Mouse (Mus musculus) ES-CJ7 (cell line): ENCODE measurements around the gene Scel.

ENCODE experiments used
- DNase-seq: peaks from one replicate; pipeline ENCODE4 v3.0.0; 2011; ENCODE audit warnings: low read depth, low spot score

Scel gene

GRCm38 (mm10) chr14:103513473-103513811, 300 bp downstream of the Scel start:
- DNase-seq: no peak

DNA sequence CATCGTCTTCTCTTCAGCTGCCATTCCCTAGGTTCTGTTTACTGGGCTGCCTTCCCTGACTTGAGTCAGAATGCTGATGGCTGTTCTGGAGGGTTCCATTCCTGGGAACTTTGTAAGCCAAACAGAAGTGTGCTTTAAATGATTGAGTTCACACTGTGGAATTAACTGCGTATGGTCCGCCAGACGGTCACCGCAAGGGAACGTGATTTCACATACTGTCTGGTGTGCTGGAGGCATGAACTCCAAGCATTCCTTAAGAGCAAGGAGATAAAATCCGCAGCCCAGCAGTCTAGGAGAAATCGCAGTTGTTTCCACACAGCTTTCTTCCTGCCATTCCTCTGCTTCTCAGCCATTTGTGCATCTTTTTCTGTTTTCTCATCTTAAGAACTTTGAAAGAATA, 2.3 kb downstream of the Scel start:
- no peak for DNase-seq

- no peak for DNase-seq
These were observed 13.1 kb downstream of the Scel start for GRCm38 (mm10) chr14:103526286-103526685.

GRCm38 (mm10) chr14:103529733-103530367, 16.7 kb downstream of the Scel start:
- no peak for DNase-seq

GRCm38 (mm10) chr14:103531722-103532341, 18.7 kb downstream of the Scel start:
- no peak for DNase-seq

DNA sequence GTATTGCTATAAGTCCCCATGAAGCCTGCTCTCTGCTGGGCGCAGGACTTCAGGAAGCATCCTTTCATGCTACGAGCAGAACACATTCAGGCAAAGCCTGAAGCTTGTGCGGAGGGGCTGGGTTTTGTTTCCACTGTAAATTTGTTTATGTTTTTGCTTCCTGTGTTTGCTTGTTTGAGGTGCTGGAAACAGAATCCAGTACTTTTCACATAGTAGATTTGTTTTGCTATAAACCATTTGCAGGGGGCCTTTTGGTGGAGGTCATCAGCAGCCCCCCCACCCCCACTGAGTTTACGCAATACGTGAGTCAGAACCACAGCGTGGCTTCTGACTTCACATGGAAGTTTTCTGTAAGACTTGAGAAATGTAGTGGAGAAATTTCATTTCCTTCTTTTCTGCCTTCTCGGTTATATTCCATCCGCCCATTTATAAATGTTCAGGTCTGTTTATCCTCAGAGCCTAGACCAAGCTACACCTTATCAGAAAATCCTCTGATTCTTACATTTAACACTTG, 22.4 kb downstream of the Scel start:
- DNase-seq: no peak

DNA sequence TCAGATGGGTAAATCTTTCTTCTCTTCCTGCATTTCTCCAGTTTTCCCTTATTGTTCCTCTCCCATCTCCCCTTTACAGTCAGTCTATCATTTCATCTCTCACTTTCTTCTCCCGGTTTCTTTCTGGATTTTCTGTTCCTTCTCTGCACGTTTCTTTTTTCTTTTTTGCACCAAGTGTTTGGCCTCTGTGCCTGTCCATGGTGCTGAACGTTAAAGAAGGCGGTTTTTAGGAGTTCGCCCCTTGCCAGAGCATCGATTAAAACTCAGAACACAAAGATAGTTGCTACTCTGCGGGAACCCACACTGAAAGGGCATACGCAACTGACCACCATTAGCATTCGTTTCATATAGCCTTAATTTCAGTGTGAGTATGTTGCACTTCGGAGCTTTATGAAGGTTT, 23.2 kb downstream of the Scel start:
- peak; percentile 24 for DNase-seq

DNA sequence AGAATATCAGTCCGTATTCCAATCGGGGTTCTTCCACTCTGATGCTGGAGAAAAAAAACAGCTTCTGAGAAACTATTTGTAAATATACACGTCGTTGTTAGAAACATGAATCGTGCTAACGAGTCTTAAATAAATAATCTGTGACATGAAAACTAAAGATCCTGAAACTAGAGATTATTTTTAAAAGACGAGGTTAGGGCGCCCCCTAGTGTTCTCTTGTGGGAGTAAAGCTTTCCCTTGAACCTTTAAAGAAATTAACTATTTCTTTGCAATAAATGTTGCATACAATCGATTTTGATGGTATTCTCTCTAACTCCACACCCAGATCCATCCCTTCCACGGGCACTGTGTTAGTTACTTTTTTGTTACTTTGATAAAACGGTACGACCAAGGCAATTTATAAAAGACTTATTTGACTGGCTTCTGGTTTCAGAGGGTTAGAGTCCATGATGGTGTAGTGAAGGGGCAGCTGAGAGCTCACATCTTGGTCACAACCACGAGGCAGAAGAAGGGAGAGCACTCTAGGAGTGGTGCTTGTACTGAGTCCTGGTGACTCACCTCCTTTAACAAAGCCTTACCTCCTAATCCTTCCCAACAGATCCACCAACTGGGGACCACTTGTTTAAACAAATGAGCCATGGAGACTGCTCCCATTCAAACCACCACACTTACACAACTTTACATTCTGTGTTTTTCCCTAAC, 24.4 kb downstream of the Scel start:
- no peak for DNase-seq

- DNase-seq: peak; percentile 90
These were observed 26.7 kb downstream of the Scel start for GRCm38 (mm10) chr14:103539796-103540195.

DNA sequence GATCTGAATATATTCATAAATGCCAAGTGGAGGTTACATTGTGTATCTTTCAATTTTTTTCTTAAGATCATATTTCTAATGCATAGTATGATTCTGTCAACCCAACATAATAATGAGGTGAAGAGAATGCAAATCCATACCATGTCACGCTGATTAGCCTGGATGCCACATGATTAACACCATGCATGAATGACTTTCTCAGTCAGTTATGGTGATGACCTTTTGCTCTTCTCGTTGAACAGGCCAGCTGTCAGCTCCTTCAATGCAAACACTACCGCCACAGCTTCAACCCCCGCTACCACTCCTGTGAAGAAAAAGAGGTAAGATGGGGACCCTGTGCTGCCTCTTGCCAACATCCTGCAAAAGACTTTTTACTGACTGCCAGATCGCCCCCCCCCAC, 28.5 kb downstream of the Scel start:
- no peak for DNase-seq

DNA sequence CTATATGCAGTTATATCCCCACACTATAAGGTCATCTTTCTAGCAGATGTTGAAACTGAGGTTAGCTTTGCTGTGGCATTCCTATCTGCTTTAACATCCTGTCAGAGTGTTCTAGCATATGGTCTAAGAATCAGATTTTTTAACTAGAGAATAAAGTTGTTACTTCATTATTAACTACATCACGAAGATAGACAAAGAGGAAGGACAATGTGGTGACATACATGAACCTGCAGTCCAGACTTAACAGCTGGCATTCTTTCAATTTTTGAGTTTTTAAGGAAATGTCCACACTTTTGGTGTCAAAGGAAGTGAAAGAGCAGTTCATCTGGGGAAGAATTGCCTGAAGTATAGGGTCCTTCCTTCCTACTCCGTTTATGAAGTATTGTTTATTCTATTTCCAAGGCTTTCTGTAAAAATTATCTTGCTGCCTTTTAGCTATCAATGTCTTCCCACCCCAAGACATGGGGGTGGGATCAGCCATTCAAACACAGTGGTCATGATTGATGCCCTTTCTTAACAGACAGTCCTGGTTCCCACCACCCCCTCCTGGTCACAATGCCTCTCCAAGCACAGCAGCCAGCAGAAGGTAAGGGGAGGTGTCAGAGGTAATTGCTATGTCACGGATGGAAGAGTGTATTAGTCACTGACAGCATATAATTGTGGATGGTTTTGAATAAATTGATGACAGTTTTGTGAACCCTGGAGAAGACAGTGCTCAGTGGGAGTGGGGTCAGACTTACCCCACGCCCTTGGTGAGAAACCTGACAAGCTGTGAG, 30.4 kb downstream of the Scel start:
- no peak for DNase-seq

- no peak for DNase-seq
These were observed 32.6 kb downstream of the Scel start for GRCm38 (mm10) chr14:103545734-103546133.

DNA sequence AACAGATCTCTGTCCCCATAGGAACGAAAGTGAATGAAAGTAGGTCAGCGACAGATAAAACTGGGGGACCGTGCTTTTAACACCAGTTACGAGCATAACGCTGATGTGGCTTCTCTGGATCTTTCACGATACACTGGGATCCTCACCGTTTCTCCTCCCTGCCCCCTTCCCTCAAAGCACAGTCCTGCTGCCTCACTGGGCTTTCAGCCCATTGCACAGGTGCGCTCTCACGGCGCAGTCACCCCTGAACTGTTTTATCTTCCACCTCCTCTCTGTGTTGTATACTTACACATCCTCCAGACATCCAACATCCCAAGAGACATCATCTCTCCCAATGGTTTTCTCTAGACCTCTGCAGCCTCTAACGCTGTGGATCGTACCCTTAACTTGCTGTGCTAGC, 33.1 kb downstream of the Scel start:
- no peak for DNase-seq

DNA sequence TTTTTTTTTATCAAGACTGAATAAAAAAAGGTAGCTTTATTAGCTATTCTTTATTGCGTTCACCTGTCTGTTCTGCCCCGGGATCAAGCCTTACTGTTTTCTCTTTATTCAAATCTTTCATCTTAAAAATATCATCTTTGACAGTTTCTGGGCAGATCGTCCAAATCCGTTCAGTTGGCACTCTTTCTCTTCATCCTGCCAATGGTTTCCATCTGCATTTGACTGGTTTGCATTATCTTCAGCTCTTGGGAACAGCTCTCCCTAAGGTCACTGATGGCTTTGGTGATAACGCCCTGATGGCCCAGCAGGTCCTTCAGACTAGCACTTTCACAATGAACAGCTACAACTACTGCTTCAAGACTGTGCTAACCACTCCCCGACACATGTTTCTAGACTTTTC, 35.1 kb downstream of the Scel start:
- DNase-seq: no peak

DNA sequence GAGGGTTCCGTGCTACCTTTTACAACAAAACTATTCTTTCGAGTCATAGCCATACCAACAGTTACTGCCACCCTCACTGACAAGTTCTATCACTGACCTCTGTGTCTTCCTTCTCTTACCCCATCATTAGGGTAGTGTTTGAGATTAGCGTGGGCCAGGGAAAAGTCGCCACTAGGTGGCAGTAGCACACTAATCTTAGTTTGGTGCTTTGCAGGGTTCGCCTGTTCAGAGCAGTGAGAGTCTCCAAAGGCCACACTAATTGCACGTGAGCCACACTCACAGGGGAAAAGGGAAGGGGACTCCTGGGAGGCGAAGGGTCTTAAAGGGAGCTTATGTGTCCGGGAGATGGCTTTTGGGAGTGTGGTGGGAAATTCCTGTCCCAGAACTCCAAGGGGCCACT, 37.3 kb downstream of the Scel start:
- peak; percentile 82 for DNase-seq

DNA sequence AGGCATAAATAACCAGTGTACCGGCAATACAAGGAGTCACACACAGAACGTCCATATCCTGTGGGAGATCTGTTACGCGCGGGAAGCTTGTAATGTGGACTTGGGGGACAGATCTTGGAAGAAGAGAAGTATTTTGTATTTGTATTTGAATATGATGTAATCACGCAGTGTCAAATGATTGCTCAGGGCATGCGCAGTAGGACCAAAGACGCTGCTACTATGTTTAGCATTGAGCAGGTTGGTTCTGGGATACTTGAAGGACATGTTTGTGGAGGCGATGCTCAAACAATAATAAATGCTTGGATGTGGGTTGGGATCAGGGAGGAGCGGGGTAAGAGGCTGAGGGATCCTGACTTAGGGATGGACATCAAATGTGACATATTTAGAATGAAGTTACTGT, 37.8 kb downstream of the Scel start:
- DNase-seq: no peak

- DNase-seq: no peak
These were observed 38.8 kb downstream of the Scel start for GRCm38 (mm10) chr14:103551921-103552320.

GRCm38 (mm10) chr14:103552379-103552778, 39.2 kb downstream of the Scel start:
- no peak for DNase-seq

DNA sequence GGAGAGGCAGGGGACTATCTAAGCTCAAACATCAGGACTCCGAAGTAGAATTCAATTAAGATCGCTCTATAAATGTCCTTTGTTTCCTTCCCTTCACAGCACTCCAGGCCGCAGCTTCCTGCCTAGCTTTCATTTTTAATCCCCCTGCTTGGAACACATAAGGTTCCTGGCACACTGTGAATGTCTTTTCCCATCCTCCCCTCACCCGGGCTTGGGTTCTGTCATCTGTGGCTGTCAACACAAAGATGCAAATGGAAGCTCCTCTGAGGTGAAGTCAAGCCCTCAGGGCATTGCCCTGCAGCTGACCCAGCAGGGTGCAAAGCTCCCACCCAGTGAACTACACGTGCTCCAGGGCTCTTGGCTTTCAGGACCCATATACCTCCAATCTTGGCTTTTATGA, 43.5 kb downstream of the Scel start:
- DNase-seq: peak; percentile 46

DNA sequence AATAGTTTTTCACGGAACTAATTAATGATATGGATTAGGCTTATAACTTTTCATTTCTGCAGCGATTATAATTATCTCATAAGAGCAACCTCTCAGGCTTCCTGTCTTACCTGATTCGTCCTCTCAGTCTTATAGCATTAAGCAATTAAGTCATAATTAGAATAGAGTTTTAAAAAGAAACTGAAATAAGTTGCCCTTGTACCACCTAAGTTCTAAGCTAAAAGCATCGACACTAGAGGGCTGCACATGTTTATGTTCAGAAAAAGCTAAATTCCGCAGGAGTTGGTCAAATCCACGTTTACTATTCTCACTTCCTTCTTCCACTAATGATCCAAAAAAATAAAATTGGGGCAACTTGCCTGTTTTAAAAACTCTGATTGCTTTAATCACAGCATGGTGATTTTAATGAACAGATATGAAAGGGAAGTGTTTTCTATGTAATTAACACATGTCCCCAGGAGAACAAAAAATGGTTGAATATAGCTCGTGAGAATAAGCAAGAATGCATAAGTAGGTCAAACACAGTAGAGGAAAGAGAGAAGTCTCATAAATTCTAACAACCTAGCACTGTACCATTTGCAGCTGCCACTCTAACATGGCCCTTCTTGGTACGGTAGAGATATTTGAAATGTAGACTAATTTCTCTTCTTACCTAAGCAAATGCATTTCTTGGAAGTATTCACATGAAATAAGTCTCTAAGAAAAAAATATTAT, 48.4 kb downstream of the Scel start:
- no peak for DNase-seq

- no peak for DNase-seq
These were observed 54.8 kb downstream of the Scel start for GRCm38 (mm10) chr14:103567957-103568356.

GRCm38 (mm10) chr14:103568433-103568832, 55.3 kb downstream of the Scel start:
- DNase-seq: no peak
